Mouse (Mus musculus) limb, embryonic 13.5 days (tissue): ENCODE results near the gene Gstp1. TPM values are rescaled to one million over a fixed set of nuclear protein-coding genes. Genes with fewer than 3 reads are reported as not detected.
"Not testable (repeated sequence)": the region's sequence is repeated elsewhere in the genome, so short reads cannot be mapped to it uniquely, and the experiment has no call there.

ENCODE experiments used
- ATAC-seq: fragments of 200-750 bp; cut with Nextera tagmentation; 2 replicates; pipeline ENCODE4 v1.8.0; 2017; ENCODE audit warnings: low read depth, moderate number of reproducible peaks, moderate TSS enrichment; ENCODE audit not compliant: low FRiP score
- H3K27ac ChIP-seq: fragments of 300-500 bp; sonication (generic); 2 replicates; pipeline ENCODE4 v1.5.1; 2015; ENCODE audit warnings: inconsistent platforms, mild to moderate bottlenecking, moderate library complexity
- H3K27me3 ChIP-seq: fragments of 300-500 bp; sonication (generic); 2 replicates; pipeline ENCODE4 v1.6.1; 2015; ENCODE audit warnings: mild to moderate bottlenecking, inconsistent platforms
- H3K36me3 ChIP-seq: fragments of 300-500 bp; sonication (generic); 2 replicates; pipeline ENCODE4 v1.6.1; 2015; ENCODE audit warnings: inconsistent platforms, mild to moderate bottlenecking, moderate library complexity
- H3K4me1 ChIP-seq: fragments of 300-500 bp; sonication (generic); 2 replicates; pipeline ENCODE4 v1.6.1; 2015; ENCODE audit warnings: inconsistent platforms
- H3K4me2 ChIP-seq: fragments of 300-500 bp; sonication (generic); replicated peaks from 2 replicates; pipeline ENCODE4 v1.6.1; 2015; ENCODE audit warnings: inconsistent platforms, mild to moderate bottlenecking, moderate library complexity
- H3K4me3 ChIP-seq: fragments of 300-500 bp; sonication (generic); 2 replicates; pipeline ENCODE4 v1.5.1; 2015; ENCODE audit warnings: moderate library complexity, mild to moderate bottlenecking, inconsistent platforms
- H3K9ac ChIP-seq: fragments of 300-500 bp; sonication (generic); 2 replicates; pipeline ENCODE4 v1.6.1; 2015; ENCODE audit warnings: mild to moderate bottlenecking, inconsistent platforms
- H3K9me3 ChIP-seq: fragments of 300-500 bp; sonication (generic); 2 replicates; pipeline ENCODE4 v1.6.1; 2016; ENCODE audit warnings: inconsistent platforms
- WGBS: fragments of 180-500 bp; shearing (Covaris S2); methylation state at CpG from one replicate; pipeline ENCODE4 v1.1.7; 2015; 5-methylcytosine and 5-hydroxymethylcytosine counted together
- polyA plus RNA-seq: library from polyadenylated mRNA; unstranded; fragments of >200 nt; fragmentation: Nextera tagmentation; extraction: Ambion mirVana; gene quantifications from 2 replicates; pipeline ENCODE4 v1.2.1, GENCODE M21; 2015

Gene Gstp1
- polyA plus RNA-seq, 1 experiment from 2014 or later: 573 TPM

GRCm38 (mm10) chr19:4071406-4071805 lies 33.6 kb upstream of the Gstp1 start:
- 92% methylated on average over 6 of the region's 6 CpGs for WGBS

GRCm38 (mm10) chr19:4070756-4071155 lies 33.0 kb upstream of the Gstp1 start:
- no peak overlapping the region for H3K4me2 ChIP-seq
- no peak overlapping the region for H3K9ac ChIP-seq
- H3K27ac ChIP-seq: no peak overlapping the region
- H3K4me3 ChIP-seq: no peak overlapping the region
- no peaks in the 10 kb centered on the region for H3K27me3 ChIP-seq
- H3K36me3 ChIP-seq: no peaks in the 10 kb centered on the region
- WGBS: 81% methylated on average over 8 of the region's 8 CpGs
- H3K4me1 ChIP-seq: no peaks in the 10 kb centered on the region
- ATAC-seq: no peak
- no peaks in the 10 kb centered on the region for H3K9me3 ChIP-seq

More at GRCm38 (mm10) chr19:4071406-4071805, 33.6 kb upstream of the Gstp1 start:
- no peak overlapping the region for H3K4me2 ChIP-seq
- no peak overlapping the region for H3K27ac ChIP-seq
- H3K4me1 ChIP-seq: no peaks in the 10 kb centered on the region
- no peaks in the 10 kb centered on the region for H3K9me3 ChIP-seq
- H3K36me3 ChIP-seq: no peaks in the 10 kb centered on the region
- no peak overlapping the region for H3K9ac ChIP-seq
- H3K27me3 ChIP-seq: no peaks in the 10 kb centered on the region
- H3K4me3 ChIP-seq: no peak overlapping the region
- no peak for ATAC-seq

GRCm38 (mm10) chr19:4070311-4070710 lies 32.5 kb upstream of the Gstp1 start:
- no peaks in the 10 kb centered on the region for H3K27me3 ChIP-seq
- H3K4me2 ChIP-seq: no peak overlapping the region
- 79% methylated on average over 15 of the region's 15 CpGs for WGBS
- no peaks in the 10 kb centered on the region for H3K4me1 ChIP-seq
- H3K9me3 ChIP-seq: no peaks in the 10 kb centered on the region
- no peak for ATAC-seq
- no peak overlapping the region for H3K9ac ChIP-seq
- H3K4me3 ChIP-seq: no peak overlapping the region
- H3K27ac ChIP-seq: no peak overlapping the region
- no peaks in the 10 kb centered on the region for H3K36me3 ChIP-seq

- H3K4me2 ChIP-seq: no peak overlapping the region
- H3K4me1 ChIP-seq: no peaks in the 10 kb centered on the region
- WGBS: 78% methylated on average over 15 of the region's 15 CpGs
- no peak overlapping the region for H3K27ac ChIP-seq
- ATAC-seq: no peak
- no peaks in the 10 kb centered on the region for H3K9me3 ChIP-seq
- no peaks in the 10 kb centered on the region for H3K27me3 ChIP-seq
- no peaks in the 10 kb centered on the region for H3K36me3 ChIP-seq
- no peak overlapping the region for H3K4me3 ChIP-seq
- H3K9ac ChIP-seq: no peak overlapping the region
Observed at GRCm38 (mm10) chr19:4068717-4069410, 31.1 kb upstream of the Gstp1 start.

GRCm38 (mm10) chr19:4068242-4068641 lies 30.5 kb upstream of the Gstp1 start:
- WGBS: 88% methylated on average over 2 of the region's 2 CpGs

GRCm38 (mm10) chr19:4066877-4067276 lies 29.1 kb upstream of the Gstp1 start:
- H3K9me3 ChIP-seq: no peaks in the 10 kb centered on the region
- H3K9ac ChIP-seq: no peak overlapping the region
- no peaks in the 10 kb centered on the region for H3K27me3 ChIP-seq
- H3K4me2 ChIP-seq: no peak overlapping the region
- no peaks in the 10 kb centered on the region for H3K4me1 ChIP-seq
- no peaks in the 10 kb centered on the region for H3K36me3 ChIP-seq
- no peak for ATAC-seq
- no peak overlapping the region for H3K4me3 ChIP-seq
- H3K27ac ChIP-seq: no peak overlapping the region

More at GRCm38 (mm10) chr19:4068242-4068641, 30.5 kb upstream of the Gstp1 start:
- H3K4me1 ChIP-seq, H3K27me3 ChIP-seq, H3K4me3 ChIP-seq, H3K9me3 ChIP-seq, H3K9ac ChIP-seq, ATAC-seq, H3K4me2 ChIP-seq, H3K36me3 ChIP-seq, H3K27ac ChIP-seq: not testable (repeated sequence)

GRCm38 (mm10) chr19:4066280-4066679 lies 28.5 kb upstream of the Gstp1 start:
- Histone ChIP-seq H3K4me1 (no peaks in the 10 kb centered on the region), H3K4me3 (no peak overlapping the region), H3K27ac (no peak overlapping the region), H3K9ac (no peak overlapping the region), H3K9me3 (no peaks in the 10 kb centered on the region), H3K36me3 (no peaks in the 10 kb centered on the region), H3K4me2 (no peak overlapping the region), H3K27me3 (no peaks in the 10 kb centered on the region)
- no peak for ATAC-seq
- 70% methylated on average over 6 of the region's 6 CpGs for WGBS

GRCm38 (mm10) chr19:4064501-4064900 lies 26.7 kb upstream of the Gstp1 start:
- not testable (repeated sequence) for H3K9me3 ChIP-seq

GRCm38 (mm10) chr19:4063357-4063756 lies 25.6 kb upstream of the Gstp1 start:
- not testable (repeated sequence) for H3K36me3 ChIP-seq, H3K27ac ChIP-seq, H3K27me3 ChIP-seq, H3K4me1 ChIP-seq, H3K4me2 ChIP-seq, H3K4me3 ChIP-seq, H3K9me3 ChIP-seq, H3K9ac ChIP-seq, ATAC-seq
- WGBS: 75% methylated on average over 4 of the region's 4 CpGs

More at GRCm38 (mm10) chr19:4064501-4064900, 26.7 kb upstream of the Gstp1 start:
- ATAC-seq, H3K36me3 ChIP-seq, H3K4me3 ChIP-seq, H3K27me3 ChIP-seq, H3K4me1 ChIP-seq, H3K27ac ChIP-seq, H3K9ac ChIP-seq, H3K4me2 ChIP-seq: not testable (repeated sequence)
- WGBS: 52% methylated on average over 7 of the region's 11 CpGs

- Histone ChIP-seq H3K4me2 (no peak overlapping the region), H3K9me3 (no peaks in the 10 kb centered on the region), H3K9ac (no peak overlapping the region), H3K4me1 (0 out of 2 replicates have a peak, but pooled peaks cover 3% of the 10 kb centered on the region), H3K27ac (no peak overlapping the region), H3K36me3 (no peaks in the 10 kb centered on the region), H3K4me3 (no peak overlapping the region), H3K27me3 (no peaks in the 10 kb centered on the region)
- 90% methylated on average over 6 of the region's 6 CpGs for WGBS
- ATAC-seq: no peak
Observed at GRCm38 (mm10) chr19:4060899-4061465, 23.2 kb upstream of the Gstp1 start.

- not testable (repeated sequence) for H3K36me3 ChIP-seq, H3K9me3 ChIP-seq, H3K9ac ChIP-seq, H3K27ac ChIP-seq, H3K27me3 ChIP-seq, H3K4me1 ChIP-seq, ATAC-seq, H3K4me3 ChIP-seq, H3K4me2 ChIP-seq
- 88% methylated on average over 8 of the region's 8 CpGs for WGBS
Observed at GRCm38 (mm10) chr19:4060044-4060898, 22.5 kb upstream of the Gstp1 start.

- Histone ChIP-seq H3K27me3 (no peaks in the 10 kb centered on the region), H3K9me3 (no peaks in the 10 kb centered on the region), H3K36me3 (no peaks in the 10 kb centered on the region), H3K9ac (no peak within 1 kb of the TSS), H3K4me3 (no peak within 1 kb of the TSS), H3K27ac (no peak within 1 kb of the TSS), H3K4me2 (no peak within 1 kb of the TSS), H3K4me1 (0 out of 2 replicates have a peak, but pooled peaks cover 3% of the 10 kb centered on the region)
- 80% methylated on average over 15 of the region's 15 CpGs for WGBS
- no peak for ATAC-seq
Observed at GRCm38 (mm10) chr19:4059069-4059740, 21.4 kb upstream of the Gstp1 start, which contains the start of gene Gstp3. Gene Gstp3 (minus strand): TSS chr19:4059569.
